Mouse (Mus musculus) hematopoietic multipotent progenitor cell, adult 10-12 weeks (in vitro differentiated cells): ENCODE measurements around the gene Cttn. TPM values are rescaled to one million over a fixed set of nuclear protein-coding genes. Genes with fewer than 3 reads are reported as not detected.

Experiments
- polyA plus RNA-seq: library from polyadenylated mRNA; stranded (reverse); fragments of >175 nt; gene quantifications from 2 replicates; pipeline ENCODE4 v1.2.3, GENCODE M21; 2012; ENCODE audit warnings: low replicate concordance

Cttn gene
- 7.6 and 9.0 TPM in 2 replicates for polyA plus RNA-seq

GRCm38 (mm10) chr7:144470545-144471059, at the start of gene Cttn:
Gene Cttn (minus strand): TSS chr7:144471009.

Other genes with a start within 250 kb of the Cttn start
- gene Ppfia1, start 82.7 kb upstream of the Cttn start, polyA plus RNA-seq: 45.9 and 82.1 TPM in 2 replicates
- gene Fadd, start 111.5 kb upstream of the Cttn start, polyA plus RNA-seq: 3.2 and 3.9 TPM in 2 replicates